Mouse (Mus musculus) ZHBTc4 (cell line): Measurements from ENCODE around the gene Gm16181.

ENCODE experiments used
- DNase-seq: peaks from one replicate; pipeline ENCODE4 v3.0.0-alpha.2; 2011; ENCODE audit warnings: low read depth, low spot score

Gm16181 gene

GRCm38 (mm10) chr17:35250348-35251120, 29.9 kb downstream of the Gm16181 start:
- no peak for DNase-seq

GRCm38 (mm10) chr17:35251162-35251719, 30.6 kb downstream of the Gm16181 start:
- no peak for DNase-seq

GRCm38 (mm10) chr17:35251981-35252380, 31.3 kb downstream of the Gm16181 start:
- no peak for DNase-seq

- no peak for DNase-seq
These were observed 32.1 kb downstream of the Gm16181 start for GRCm38 (mm10) chr17:35252619-35253292.

- no peak for DNase-seq
These were observed 32.9 kb downstream of the Gm16181 start for GRCm38 (mm10) chr17:35253293-35254093.

GRCm38 (mm10) chr17:35254241-35255098, 33.8 kb downstream of the Gm16181 start:
- peak; percentile 83 for DNase-seq

GRCm38 (mm10) chr17:35255301-35255700, 34.7 kb downstream of the Gm16181 start:
- no peak for DNase-seq

GRCm38 (mm10) chr17:35255704-35256103, 35.1 kb downstream of the Gm16181 start:
- no peak for DNase-seq

GRCm38 (mm10) chr17:35257378-35257777, 36.7 kb downstream of the Gm16181 start:
- no peak for DNase-seq

- peak; percentile 96 for DNase-seq
These were observed 37.3 kb downstream of the Gm16181 start for GRCm38 (mm10) chr17:35257824-35258491.

- DNase-seq = no peak
These were observed 38.2 kb downstream of the Gm16181 start for GRCm38 (mm10) chr17:35258492-35259478.

- no peak for DNase-seq
These were observed 39.0 kb downstream of the Gm16181 start for GRCm38 (mm10) chr17:35259621-35260020.

GRCm38 (mm10) chr17:35261651-35262050, 41.0 kb downstream of the Gm16181 start:
- DNase-seq = no peak

- peak; percentile 90 for DNase-seq
These were observed 42.3 kb downstream of the Gm16181 start, which contains the start of gene H2-D1 for GRCm38 (mm10) chr17:35262664-35263522. Gene H2-D1, plus strand, starts transcription at chr17:35262730.

GRCm38 (mm10) chr17:35263523-35263883, 42.9 kb downstream of the Gm16181 start:
- DNase-seq = no peak

- no peak for DNase-seq
These were observed 46.9 kb downstream of the Gm16181 start for GRCm38 (mm10) chr17:35267399-35268086.

- peak; percentile 83 for DNase-seq
These were observed 49.2 kb downstream of the Gm16181 start for GRCm38 (mm10) chr17:35269653-35270347.
